Mouse (Mus musculus): ENCODE measurements around the gene Rdh8. TPM values are rescaled to one million over a fixed set of nuclear protein-coding genes. Genes with fewer than 3 reads are reported as not detected.

Gene Rdh8
- polyA plus RNA-seq, 1 experiment, result not detected

- DNase-seq, result no peak
- TF ChIP-seq CTCF (IDR thresholded peaks at IDR 0.05; ENCODE audit: borderline replicate concordance, insufficient read depth, low read depth, low read length) (no peak), POLR2A (IDR thresholded peaks at IDR 0.05; ENCODE audit: borderline replicate concordance, insufficient read depth, low read length) (no peak)
- Histone ChIP-seq H3K27me3 (ENCODE audit: control insufficient read depth, insufficient read depth, low read length) (no peaks in the 10 kb centered on the region), H3K27ac (ENCODE audit: insufficient read depth, low read length) (no peak overlapping the region), H3K4me1 (ENCODE audit: control insufficient read depth, insufficient read depth, low read length) (no peaks in the 10 kb centered on the region), H3K4me3 (replicated peaks; ENCODE audit: insufficient read depth, low read depth, low read length) (no peak overlapping the region)
- 57% methylated on average over 3 of the region's 3 CpGs for WGBS
These were observed 48.6 kb downstream of the Rdh8 start for GRCm38 (mm10) chr9:20866879-20867278.

- H3K4me1 ChIP-seq (ENCODE audit: control insufficient read depth, insufficient read depth, low read length), result no peaks in the 10 kb centered on the region
- peak within 1 kb of the TSS; percentile 60 for H3K4me3 ChIP-seq (replicated peaks; ENCODE audit: insufficient read depth, low read depth, low read length)
- no peak within 1 kb of the TSS for H3K27ac ChIP-seq (ENCODE audit: insufficient read depth, low read length)
- 5% methylated on average over 53 of the region's 53 CpGs for WGBS
- DNase-seq, result peak; percentile 73 to 75
- TF ChIP-seq POLR2A (IDR thresholded peaks at IDR 0.05; ENCODE audit: borderline replicate concordance, insufficient read depth, low read length) (peak; percentile 48; the same call in 1 of the 2 replicates), CTCF (IDR thresholded peaks at IDR 0.05; ENCODE audit: borderline replicate concordance, insufficient read depth, low read depth, low read length) (no peak)
- H3K27me3 ChIP-seq (ENCODE audit: control insufficient read depth, insufficient read depth, low read length), result no peaks in the 10 kb centered on the region
These were observed 50.2 kb downstream of the Rdh8 start, which contains the start of gene A230050P20Rik for GRCm38 (mm10) chr9:20868448-20869001. Gene A230050P20Rik, plus strand, starts transcription at chr9:20868642.

- DNase-seq, result peak in 1 of 2 experiments; percentile 21
- WGBS, result 8% methylated on average over 19 of the region's 19 CpGs
These were observed 50.9 kb downstream of the Rdh8 start for GRCm38 (mm10) chr9:20869246-20869645.

GRCm38 (mm10) chr9:20870211-20871173 is 52.2 kb downstream of the Rdh8 start:
- no peak for DNase-seq
- 67% methylated on average over 12 of the region's 12 CpGs for WGBS
- Histone ChIP-seq H3K4me1 (ENCODE audit: control insufficient read depth, insufficient read depth, low read length) (no peaks in the 10 kb centered on the region), H3K27ac (ENCODE audit: insufficient read depth, low read length) (no peak overlapping the region), H3K4me3 (replicated peaks; ENCODE audit: insufficient read depth, low read depth, low read length) (no peak overlapping the region), H3K27me3 (ENCODE audit: control insufficient read depth, insufficient read depth, low read length) (no peaks in the 10 kb centered on the region)
- TF ChIP-seq CTCF (IDR thresholded peaks at IDR 0.05; ENCODE audit: borderline replicate concordance, insufficient read depth, low read depth, low read length), result no peak
- no peak for TF ChIP-seq POLR2A (IDR thresholded peaks at IDR 0.05; ENCODE audit: borderline replicate concordance, insufficient read depth, low read length)

More at GRCm38 (mm10) chr9:20869246-20869645, 50.9 kb downstream of the Rdh8 start:
- no peaks in the 10 kb centered on the region for H3K27me3 ChIP-seq (ENCODE audit: control insufficient read depth, insufficient read depth, low read length)
- H3K4me3 ChIP-seq (replicated peaks; ENCODE audit: insufficient read depth, low read depth, low read length), result peak overlapping the region; percentile 60
- no peak overlapping the region for H3K27ac ChIP-seq (ENCODE audit: insufficient read depth, low read length)
- no peak for TF ChIP-seq POLR2A (IDR thresholded peaks at IDR 0.05; ENCODE audit: borderline replicate concordance, insufficient read depth, low read length)
- TF ChIP-seq CTCF (IDR thresholded peaks at IDR 0.05; ENCODE audit: borderline replicate concordance, insufficient read depth, low read depth, low read length), result no peak
- no peaks in the 10 kb centered on the region for H3K4me1 ChIP-seq (ENCODE audit: control insufficient read depth, insufficient read depth, low read length)

GRCm38 (mm10) chr9:20872991-20873390 is 54.7 kb downstream of the Rdh8 start:
- no peak for DNase-seq
- no peak overlapping the region for H3K4me3 ChIP-seq (replicated peaks; ENCODE audit: insufficient read depth, low read depth, low read length)
- no peaks in the 10 kb centered on the region for H3K4me1 ChIP-seq (ENCODE audit: control insufficient read depth, insufficient read depth, low read length)
- 86% methylated on average over 10 of the region's 10 CpGs for WGBS
- TF ChIP-seq CTCF (IDR thresholded peaks at IDR 0.05; ENCODE audit: borderline replicate concordance, insufficient read depth, low read depth, low read length) (no peak), POLR2A (IDR thresholded peaks at IDR 0.05; ENCODE audit: borderline replicate concordance, insufficient read depth, low read length) (no peak)
- no peaks in the 10 kb centered on the region for H3K27me3 ChIP-seq (ENCODE audit: control insufficient read depth, insufficient read depth, low read length)
- no peak overlapping the region for H3K27ac ChIP-seq (ENCODE audit: insufficient read depth, low read length)

GRCm38 (mm10) chr9:20873521-20873920 is 55.2 kb downstream of the Rdh8 start:
- DNase-seq, result no peak
- Histone ChIP-seq H3K27me3 (ENCODE audit: control insufficient read depth, insufficient read depth, low read length) (no peaks in the 10 kb centered on the region), H3K4me1 (ENCODE audit: control insufficient read depth, insufficient read depth, low read length) (no peaks in the 10 kb centered on the region), H3K27ac (ENCODE audit: insufficient read depth, low read length) (no peak overlapping the region), H3K4me3 (replicated peaks; ENCODE audit: insufficient read depth, low read depth, low read length) (no peak overlapping the region)
- 89% methylated on average over 12 of the region's 12 CpGs for WGBS
- no peak for TF ChIP-seq CTCF (IDR thresholded peaks at IDR 0.05; ENCODE audit: borderline replicate concordance, insufficient read depth, low read depth, low read length)
- TF ChIP-seq POLR2A (IDR thresholded peaks at IDR 0.05; ENCODE audit: borderline replicate concordance, insufficient read depth, low read length), result no peak

- no peak for TF ChIP-seq CTCF (IDR thresholded peaks at IDR 0.05; ENCODE audit: borderline replicate concordance, insufficient read depth, low read depth, low read length)
- 57% methylated on average over 23 of the region's 23 CpGs for WGBS
- DNase-seq, result peak in 1 of 2 experiments; percentile 23
- Histone ChIP-seq H3K27ac (ENCODE audit: insufficient read depth, low read length) (no peak overlapping the region), H3K4me3 (replicated peaks; ENCODE audit: insufficient read depth, low read depth, low read length) (no peak overlapping the region), H3K4me1 (ENCODE audit: control insufficient read depth, insufficient read depth, low read length) (0 out of 2 replicates have a peak, but pooled peaks cover 2% of the 10 kb centered on the region), H3K27me3 (ENCODE audit: control insufficient read depth, insufficient read depth, low read length) (no peaks in the 10 kb centered on the region)
These were observed 56.9 kb downstream of the Rdh8 start for GRCm38 (mm10) chr9:20875021-20875790.

Other genes with a start within 250 kb of the Rdh8 start
- 15.4 and 17.1 TPM in 2 replicates for gene Zfp846, start 237.2 kb upstream of the Rdh8 start, polyA plus RNA-seq (2012; rRNA removed)
- 571 and 579 TPM in 2 replicates for gene Ubl5, start 175.6 kb upstream of the Rdh8 start, polyA plus RNA-seq (2012; rRNA removed)
- gene Fbxl12, start 173.7 kb upstream of the Rdh8 start, polyA plus RNA-seq (2012; rRNA removed), result 38.2 and 41.8 TPM in 2 replicates
- gene Pin1, start 166.4 kb upstream of the Rdh8 start, polyA plus RNA-seq (2012; rRNA removed), result 38.8 and 39.6 TPM in 2 replicates
- 45.4 and 54.1 TPM in 2 replicates for gene Olfm2, start 72.2 kb upstream of the Rdh8 start, polyA plus RNA-seq (2012; rRNA removed)
- 3.0 and 3.5 TPM in 2 replicates for gene Col5a3, start 3.4 kb upstream of the Rdh8 start, polyA plus RNA-seq (2012; rRNA removed)
- 169 and 171 TPM in 2 replicates for gene A230050P20Rik, start 50.1 kb downstream of the Rdh8 start, polyA plus RNA-seq (2012; rRNA removed)
- gene Angptl6, start 61.2 kb downstream of the Rdh8 start, polyA plus RNA-seq (2012; rRNA removed), result 11.1 and 12.4 TPM in 2 replicates
- gene Ppan, start 69.7 kb downstream of the Rdh8 start, polyA plus RNA-seq (2012; rRNA removed), result 45.3 and 50.2 TPM in 2 replicates
- gene Eif3g, start 80.1 kb downstream of the Rdh8 start, polyA plus RNA-seq (2012; rRNA removed), result 129 and 130 TPM in 2 replicates
- 45.0 and 45.3 TPM in 2 replicates for gene Dnmt1, start 141.4 kb downstream of the Rdh8 start, polyA plus RNA-seq (2012; rRNA removed)
- gene S1pr2, start 158.3 kb downstream of the Rdh8 start, polyA plus RNA-seq (2012; rRNA removed), result 1.8 and 1.9 TPM in 2 replicates
- 135 and 139 TPM in 2 replicates for gene Mrpl4, start 184.2 kb downstream of the Rdh8 start, polyA plus RNA-seq (2012; rRNA removed)
- gene Icam1, start 197.5 kb downstream of the Rdh8 start, polyA plus RNA-seq (2012; rRNA removed), result 1.4 and 1.6 TPM in 2 replicates
- gene Icam4, start 210.9 kb downstream of the Rdh8 start, polyA plus RNA-seq (2012; rRNA removed), result 0.32 and 0.65 TPM in 2 replicates
- gene Icam5, start 213.6 kb downstream of the Rdh8 start, polyA plus RNA-seq (2012; rRNA removed), result 1.6 and 2.5 TPM in 2 replicates
- gene Zglp1, start 248.6 kb downstream of the Rdh8 start, polyA plus RNA-seq (2012; rRNA removed), result 1.0 TPM in 1 of 2 replicates, not detected in the other